Mouse (Mus musculus) brain, embryonic 14.5 days (tissue): ENCODE measurements around the gene Ubtd2. TPM values are rescaled to one million over a fixed set of nuclear protein-coding genes. Genes with fewer than 3 reads are reported as not detected.
A peak's percentile ranks its signal among the peaks of the same experiment; 100 is the strongest.

Experiments used
- DNase-seq: peaks from one replicate; pipeline ENCODE4 v3.0.0-alpha.2; 2011; ENCODE audit warnings: low read depth
- CTCF ChIP-seq: fragments of 200-500 bp; IDR thresholded peaks from 2 replicates; pipeline ENCODE4 v1.5.1; 2012; ENCODE audit warnings: inconsistent platforms, mild to moderate bottlenecking, moderate library complexity, borderline replicate concordance; ENCODE audit not compliant: insufficient read depth, insufficient read length; ENCODE audit errors: extremely low read depth
- POLR2A ChIP-seq: fragments of 200-500 bp; IDR thresholded peaks from 2 replicates; pipeline ENCODE4 v1.6.1; 2012; ENCODE audit warnings: mild to moderate bottlenecking, inconsistent platforms, borderline replicate concordance; ENCODE audit not compliant: poor library complexity, insufficient read depth, insufficient read length, severe bottlenecking; ENCODE audit errors: extremely low read depth
- polyA plus RNA-seq: library from polyadenylated mRNA; depleted of rRNA; stranded (reverse); fragments of >200 nt; gene quantifications from 2 replicates; pipeline ENCODE4 v1.2.3, GENCODE M21; 2012

Gene Ubtd2
- polyA plus RNA-seq, 1 experiment = 70.7 TPM

GRCm38 (mm10) chr11:32485290-32485689 is 30.1 kb downstream of the Ubtd2 start:
- no peak for DNase-seq
- TF ChIP-seq CTCF = no peak
- no peak for TF ChIP-seq POLR2A

DNA sequence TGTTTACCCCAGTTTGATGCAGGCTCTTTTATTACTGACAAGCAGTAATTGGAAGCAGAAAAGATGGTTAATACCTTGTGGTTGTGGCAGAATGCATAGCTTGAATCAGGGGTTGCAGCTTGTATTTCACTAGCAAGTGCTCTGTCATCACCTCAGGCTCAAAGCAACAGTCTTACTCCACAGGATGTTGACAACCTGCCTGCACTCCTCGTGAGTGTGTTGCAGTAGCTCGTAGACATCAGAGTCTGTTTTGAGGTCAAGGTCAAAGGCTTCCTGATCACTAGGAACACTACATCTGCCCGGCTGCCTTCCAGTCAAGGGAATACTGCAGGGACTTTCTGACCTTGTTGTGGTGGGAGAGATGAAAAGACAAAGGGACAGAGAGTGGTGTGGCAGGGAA is 31.5 kb downstream of the Ubtd2 start:
- no peak for DNase-seq
- TF ChIP-seq CTCF (no peak), POLR2A (no peak)

- DNase-seq = no peak
- TF ChIP-seq POLR2A = no peak
- peak; percentile 5; the same call in 1 of the 2 replicates for TF ChIP-seq CTCF
Observed at GRCm38 (mm10) chr11:32487501-32487900, 32.3 kb downstream of the Ubtd2 start.

GRCm38 (mm10) chr11:32488344-32488743 is 33.2 kb downstream of the Ubtd2 start:
- TF ChIP-seq CTCF (no peak), POLR2A (no peak)

DNA sequence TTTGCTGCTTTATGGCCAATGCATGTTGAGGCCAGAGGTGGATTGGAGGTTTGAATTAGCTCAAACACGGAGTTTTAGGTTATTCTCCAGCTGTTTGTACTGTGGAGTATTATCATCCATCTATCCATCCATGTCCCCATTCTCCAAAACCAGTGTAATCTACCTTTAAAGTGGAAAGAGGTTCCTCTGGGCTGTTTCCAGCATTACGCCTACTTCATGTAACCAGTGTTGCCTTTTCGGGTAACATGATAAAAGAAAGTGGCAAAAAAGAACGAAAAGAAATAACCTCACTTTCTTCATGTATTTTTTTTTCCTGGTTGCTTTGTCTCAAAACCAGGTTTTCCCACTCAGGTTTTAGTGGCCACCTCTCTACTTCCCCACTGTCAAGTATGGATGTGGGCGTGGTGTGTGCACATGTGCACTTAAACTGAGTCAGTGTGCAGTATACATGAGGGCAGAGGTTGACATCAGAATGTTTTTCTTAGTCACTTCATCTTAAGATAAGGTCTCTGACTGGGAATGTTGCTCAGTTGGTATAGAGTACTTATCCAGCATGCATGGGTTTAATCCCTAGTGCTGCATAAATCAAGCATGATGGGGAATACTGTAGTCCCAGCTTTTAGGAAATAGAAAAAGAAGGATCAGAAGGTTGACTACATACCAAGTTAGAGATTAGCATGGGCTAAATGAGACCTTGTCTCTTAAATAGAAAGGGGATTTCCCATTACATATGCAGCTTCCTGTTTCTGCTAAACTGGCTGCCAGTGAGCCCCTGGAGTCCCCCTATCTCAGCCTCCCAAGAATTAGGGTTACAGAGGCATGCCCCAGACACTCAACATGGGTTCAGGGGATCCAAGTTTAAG is 33.9 kb downstream of the Ubtd2 start:
- TF ChIP-seq POLR2A (no peak), CTCF (no peak)
- DNase-seq = no peak

More at GRCm38 (mm10) chr11:32488344-32488743, 33.2 kb downstream of the Ubtd2 start:
- DNase-seq = no peak

GRCm38 (mm10) chr11:32491079-32491478 is 35.9 kb downstream of the Ubtd2 start:
- no peak for DNase-seq
- no peak for TF ChIP-seq POLR2A

DNA sequence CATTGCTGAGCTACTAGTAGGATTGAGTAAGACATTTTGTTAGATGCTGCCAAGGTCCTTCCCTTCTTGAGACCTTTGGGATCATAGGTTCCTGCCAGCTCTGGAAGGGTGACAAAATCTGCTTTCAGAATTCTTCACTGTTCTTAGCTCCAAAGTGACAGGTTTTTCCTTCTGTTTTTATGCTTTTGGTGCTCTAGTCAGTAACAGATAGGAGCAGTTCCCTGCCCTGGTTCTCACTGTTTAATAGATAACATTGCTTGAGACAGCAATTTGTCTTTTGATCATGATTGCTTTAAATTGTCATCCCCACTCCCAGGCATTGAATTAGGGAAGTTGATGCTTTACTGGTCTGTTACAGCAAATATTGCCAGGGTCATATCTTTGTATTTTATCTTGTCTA is 38.1 kb downstream of the Ubtd2 start:
- DNase-seq = no peak
- TF ChIP-seq POLR2A = no peak
- no peak for TF ChIP-seq CTCF

GRCm38 (mm10) chr11:32495283-32495682 is 40.1 kb downstream of the Ubtd2 start:
- DNase-seq = no peak
- TF ChIP-seq POLR2A (no peak), CTCF (no peak)

GRCm38 (mm10) chr11:32498757-32499535 is 43.8 kb downstream of the Ubtd2 start:
- TF ChIP-seq CTCF = no peak
- TF ChIP-seq POLR2A = no peak
- peak; percentile 83 for DNase-seq

- TF ChIP-seq CTCF = no peak
- no peak for TF ChIP-seq POLR2A
- no peak for DNase-seq
Observed at GRCm38 (mm10) chr11:32499931-32500330, 44.8 kb downstream of the Ubtd2 start.

DNA sequence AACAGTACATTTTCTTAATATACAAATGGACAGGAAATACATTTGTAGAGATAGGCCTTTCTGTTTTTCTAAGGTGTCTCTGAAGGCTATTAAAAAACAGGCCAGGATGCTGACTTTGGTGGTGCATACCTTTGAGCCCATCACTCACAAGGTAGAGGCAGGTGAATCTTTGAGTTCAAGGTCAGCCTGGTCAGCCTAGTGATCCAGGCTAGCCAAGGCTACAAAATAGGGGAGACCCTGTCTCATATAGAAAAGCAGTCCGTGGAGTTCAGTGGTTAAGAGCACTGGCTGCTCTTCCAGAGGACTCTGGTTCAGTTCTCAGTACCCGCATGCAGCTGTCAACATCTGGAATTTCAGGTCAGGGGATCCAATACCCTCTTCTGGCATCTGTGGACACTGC is 48.5 kb downstream of the Ubtd2 start:
- TF ChIP-seq CTCF (no peak), POLR2A (no peak)
- DNase-seq = no peak
